Mouse (Mus musculus) gastrocnemius, postnatal 4 days (tissue): Measurements from ENCODE around the gene Cpb2. TPM values are rescaled to one million over a fixed set of nuclear protein-coding genes. Genes with fewer than 3 reads are reported as not detected.

Source experiments
- microRNA-seq: library from miRNA; unstranded; fragments of <30 nt; microRNA quantifications from one replicate; pipeline ENCODE4 v1.2.0, GENCODE M21; 2021
- total RNA-seq, 2 experiments: library from RNA; stranded (reverse); gene quantifications; 2 replicates each; pipeline ENCODE4 v1.2.3; 2021

Cpb2 gene
- total RNA-seq, 2 experiments from 2014 or later: 0.25 to 0.65 TPM

Small RNA genes within 50 kb of the gene (microRNA-seq; reads per million reads assigned to microRNA genes)
- gene Gm44482: not detected

Other genes starting within 250 kb of the Cpb2 start
- under 1 TPM; 0.32 to 0.60 TPM for gene Rubcnl, start 226.3 kb upstream of the Cpb2 start, total RNA-seq
- not detected for gene Lrrc63, start 111.4 kb upstream of the Cpb2 start, total RNA-seq
- gene Lcp1, start 111.2 kb upstream of the Cpb2 start, total RNA-seq: 10 to 100 TPM; 22.2 to 25.4 TPM
- 10 to 100 TPM; 29.0 to 31.8 TPM for gene Zc3h13, start 42.1 kb downstream of the Cpb2 start, total RNA-seq
- under 1 TPM; 0.27 to 0.36 TPM for gene Siah3, start 213.7 kb downstream of the Cpb2 start, total RNA-seq